Mouse (Mus musculus) C2C12 (cell line): ENCODE data around the gene Cabin1.

Experiments
- CTCF ChIP-seq: IDR thresholded peaks from one replicate; pipeline ENCODE4 v1.5.1; 2011; ENCODE audit not compliant: control insufficient read depth, insufficient read depth, insufficient read length
- FOSL1 ChIP-seq: IDR thresholded peaks from one replicate; pipeline ENCODE4 v1.8.0; 2011; ENCODE audit warnings: mild to moderate bottlenecking, low read length; ENCODE audit not compliant: poor library complexity, insufficient read depth, severe bottlenecking

GRCm38 (mm10) chr10:75788277-75788676 lies 24.1 kb upstream of the Cabin1 start:
- TF ChIP-seq CTCF: no peak
- TF ChIP-seq FOSL1: no peak
